Mouse (Mus musculus): ENCODE data around the gene Cyp2c23.

The Cyp2c23 gene

GRCm38 (mm10) chr19:43966481-43966880 lies 62.5 kb downstream of the Cyp2c23 start:
- no peak for DNase-seq

GRCm38 (mm10) chr19:43965496-43966085 lies 63.4 kb downstream of the Cyp2c23 start:
- no peak for DNase-seq

DNA sequence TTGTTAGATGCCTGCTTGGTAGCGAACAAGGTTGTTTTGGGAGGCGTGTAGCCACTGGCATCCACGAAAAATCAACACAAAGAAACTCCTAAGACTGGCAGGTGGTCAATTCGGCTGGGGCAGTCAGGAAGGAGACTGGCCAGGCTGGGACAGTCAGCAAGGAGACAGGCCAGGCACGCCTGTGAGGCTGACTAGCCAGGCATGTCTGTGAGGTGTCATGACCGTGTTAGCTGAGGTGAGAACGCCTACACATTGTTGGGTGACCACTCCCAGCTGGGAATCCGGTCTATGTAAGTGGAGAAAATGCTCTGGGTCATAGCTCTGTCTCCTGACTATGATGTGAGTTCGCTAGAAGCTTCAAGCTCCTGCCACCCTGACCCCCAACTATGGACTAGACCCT lies 66.2 kb downstream of the Cyp2c23 start:
- DNase-seq: no peak

GRCm38 (mm10) chr19:43961185-43961584 lies 67.8 kb downstream of the Cyp2c23 start:
- DNase-seq: no peak

GRCm38 (mm10) chr19:43960014-43960413 lies 69.0 kb downstream of the Cyp2c23 start:
- no peak for DNase-seq

DNA sequence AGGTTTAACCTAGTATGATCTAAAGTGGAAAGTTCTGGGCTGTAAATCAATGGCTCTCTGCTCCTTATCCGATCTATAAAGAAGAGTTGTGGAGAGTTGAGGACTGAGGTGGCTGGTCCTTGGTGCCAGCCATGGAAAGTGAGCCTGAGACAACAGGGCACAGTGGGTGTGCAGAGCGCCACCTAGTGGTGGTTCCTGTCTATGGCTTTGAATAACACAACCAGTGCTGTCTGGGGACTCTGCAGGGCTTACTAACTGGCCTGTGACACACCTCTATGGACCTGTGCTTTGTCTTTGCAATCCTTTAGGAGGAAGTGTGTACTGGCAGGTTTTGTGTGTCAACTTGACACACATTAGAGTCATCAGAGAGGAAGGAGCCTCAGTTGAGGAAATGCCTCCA lies 69.8 kb downstream of the Cyp2c23 start:
- peak; percentile 75 for DNase-seq

DNA sequence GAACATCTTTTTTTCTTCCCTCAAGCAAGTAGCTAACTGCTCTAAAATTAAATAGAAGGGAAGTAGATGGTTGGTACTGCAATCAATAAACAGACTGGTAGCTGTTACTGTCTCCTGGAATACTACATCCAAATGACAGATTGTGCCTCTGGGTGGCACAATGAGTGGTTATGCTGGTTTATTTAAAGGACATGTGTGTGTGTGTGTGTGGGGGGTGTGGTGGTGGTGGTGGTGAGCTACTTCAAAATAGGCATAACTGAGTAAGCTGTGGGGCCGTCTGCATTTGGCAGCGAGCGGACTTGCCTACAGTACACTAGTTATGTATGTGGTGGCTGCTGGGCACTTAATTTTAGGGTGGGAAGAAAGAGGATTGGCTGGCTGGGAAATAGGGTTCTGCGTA lies 71.1 kb downstream of the Cyp2c23 start:
- no peak for DNase-seq

DNA sequence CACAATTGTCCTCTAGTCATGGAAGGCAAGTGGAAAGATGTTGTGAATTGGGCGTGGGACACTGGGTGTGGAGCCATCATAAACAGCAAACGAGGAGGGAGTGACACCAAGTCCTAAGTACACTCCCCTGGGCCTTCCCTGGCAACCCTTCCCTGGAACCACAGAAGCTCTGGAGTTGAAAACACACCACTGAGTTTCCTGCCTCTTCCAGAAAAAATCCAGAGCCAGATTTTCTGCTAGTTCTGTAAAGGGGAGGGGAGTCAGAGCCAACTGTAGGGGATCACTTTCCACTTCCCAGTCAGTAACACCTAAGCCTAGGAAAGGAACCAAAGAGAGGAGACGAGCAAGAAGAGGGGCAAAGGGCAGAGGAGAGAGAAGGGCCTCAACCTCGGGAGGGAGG lies 71.6 kb downstream of the Cyp2c23 start:
- DNase-seq: no peak

DNA sequence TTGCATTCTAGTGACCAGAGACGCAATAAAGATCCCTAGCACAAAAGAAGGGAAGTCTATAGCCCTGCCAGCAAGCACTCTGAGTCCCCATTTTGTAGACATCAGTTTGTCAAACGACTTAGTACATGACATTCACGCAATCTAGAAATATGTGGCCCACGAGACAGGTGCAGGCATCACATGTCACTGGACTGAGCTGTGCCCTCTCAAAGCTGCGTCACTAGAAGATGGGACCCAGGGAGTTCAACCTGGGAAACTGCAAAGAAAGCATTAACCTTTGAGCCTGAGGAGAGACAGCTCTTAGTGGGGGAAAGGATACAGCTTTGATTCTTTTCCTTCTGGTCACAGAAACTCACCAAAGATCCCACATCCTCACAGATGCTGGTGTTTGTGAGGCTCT lies 73.7 kb downstream of the Cyp2c23 start:
- DNase-seq: no peak

Data from kidney, postnatal 14 days (tissue).